Mouse (Mus musculus) stomach, postnatal 0 days (tissue): ENCODE data around the gene Lrp6. TPM values are rescaled to one million over a fixed set of nuclear protein-coding genes. Genes with fewer than 3 reads are reported as not detected.

Source experiments
- ATAC-seq: fragments of 200-750 bp; cut with Nextera tagmentation; 2 replicates; pipeline ENCODE4 v1.8.0; 2017; ENCODE audit not compliant: low FRiP score, low TSS enrichment
- DNase-seq: peaks from one replicate; pipeline ENCODE4 v3.0.0-alpha.2; 2016; ENCODE audit warnings: low spot score
- H3K27ac ChIP-seq: fragments of 300-500 bp; sonication (generic); replicated peaks from 2 replicates; pipeline ENCODE4 v1.5.1; 2014; ENCODE audit warnings: mild to moderate bottlenecking, control low read depth
- H3K27me3 ChIP-seq: fragments of 300-500 bp; sonication (generic); 2 replicates; pipeline ENCODE4 v1.6.1; 2014; ENCODE audit warnings: low read length; ENCODE audit not compliant: control insufficient read depth, insufficient read depth
- H3K36me3 ChIP-seq: fragments of 300-500 bp; sonication (generic); 2 replicates; pipeline ENCODE4 v1.6.1; 2014; ENCODE audit warnings: low read length, mixed read lengths; ENCODE audit not compliant: control insufficient read depth, insufficient read depth
- H3K4me1 ChIP-seq: fragments of 300-500 bp; sonication (generic); replicated peaks from 2 replicates; pipeline ENCODE4 v1.6.1; 2014; ENCODE audit warnings: antibody characterized with exemption; ENCODE audit not compliant: control insufficient read depth, insufficient read depth
- H3K4me2 ChIP-seq: fragments of 300-500 bp; sonication (generic); replicated peaks from 2 replicates; pipeline ENCODE4 v1.6.1; 2014; ENCODE audit warnings: low read depth, mild to moderate bottlenecking, control low read depth, moderate library complexity
- H3K4me3 ChIP-seq: fragments of 300-500 bp; sonication (generic); 2 replicates; pipeline ENCODE4 v1.5.1; 2014; ENCODE audit warnings: low read depth, low read length, control low read depth
- H3K9ac ChIP-seq: fragments of 300-500 bp; sonication (generic); 2 replicates; pipeline ENCODE4 v1.6.1; 2014; ENCODE audit warnings: mild to moderate bottlenecking, low read length, control low read depth, mixed read lengths
- H3K9me3 ChIP-seq: fragments of 300-500 bp; sonication (generic); 2 replicates; pipeline ENCODE4 v1.6.1; 2016; ENCODE audit warnings: low read length; ENCODE audit not compliant: control insufficient read depth
- CTCF ChIP-seq: IDR thresholded peaks from 2 replicates; pipeline ENCODE4 v1.5.1; 2016; ENCODE audit warnings: antibody characterized with exemption, low read depth, mild to moderate bottlenecking, moderate library complexity
- EP300 ChIP-seq: optimal IDR thresholded peaks from 2 replicates; pipeline ENCODE3; 2016; ENCODE audit warnings: antibody characterized with exemption
- WGBS: fragments of 180-500 bp; shearing (Covaris S2); extraction: QIAGEN DNeasy Blood & Tissue Kit; methylation state at CpG from one replicate; pipeline ENCODE4 v1.1.7; 2014; 5-methylcytosine and 5-hydroxymethylcytosine counted together
- polyA plus RNA-seq: library from polyadenylated mRNA; unstranded; fragments of >200 nt; fragmentation: Nextera tagmentation; extraction: Ambion mirVana; gene quantifications from 2 replicates; pipeline ENCODE4 v1.2.1, GENCODE M21; 2015

The Lrp6 gene
- polyA plus RNA-seq, result 12.1 and 12.7 TPM in 2 replicates

DNA sequence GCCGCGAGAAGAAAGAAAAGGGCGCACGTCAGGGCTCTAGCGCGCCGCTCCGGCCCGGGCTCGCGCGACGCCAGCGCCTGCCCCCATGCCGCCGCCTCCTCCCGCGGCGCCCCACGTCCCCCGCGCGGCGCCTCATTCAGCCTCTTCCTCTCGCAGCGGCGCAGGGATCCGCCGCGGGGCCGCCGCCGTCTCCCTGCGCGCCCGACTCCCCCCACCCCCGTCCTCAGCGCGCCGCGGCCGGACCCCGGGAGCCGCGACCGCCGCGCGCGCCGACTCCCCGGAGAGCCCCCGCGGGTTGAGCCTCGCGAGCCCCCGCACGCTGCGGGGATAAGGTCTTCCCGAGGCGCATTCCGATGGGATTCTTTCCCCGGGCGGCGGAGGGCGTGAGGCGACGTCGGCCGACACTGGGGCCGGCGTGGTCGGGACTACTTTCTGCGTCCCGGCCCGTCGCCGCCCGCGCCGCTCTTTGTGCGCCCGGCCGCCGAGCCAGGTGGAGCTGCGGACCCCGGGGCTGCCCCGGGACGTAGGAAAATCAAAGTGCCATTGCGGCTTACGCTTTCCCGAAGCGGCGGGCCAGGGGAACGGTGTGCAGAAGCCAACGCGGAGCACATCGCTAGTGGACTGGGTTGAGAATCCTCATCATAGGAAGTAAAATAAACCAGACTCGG is at the start of gene Lrp6:
Lrp6 (minus strand) TSS at position 148 of the 668 bp plus-strand sequence.
- under 1% methylated on average over 89 of the region's 99 CpGs for WGBS
- TF ChIP-seq CTCF (peak; percentile 9; the same call in 1 of the 2 replicates), EP300 (peak; percentile 25)
- DNase-seq, result peak; percentile 89

DNA sequence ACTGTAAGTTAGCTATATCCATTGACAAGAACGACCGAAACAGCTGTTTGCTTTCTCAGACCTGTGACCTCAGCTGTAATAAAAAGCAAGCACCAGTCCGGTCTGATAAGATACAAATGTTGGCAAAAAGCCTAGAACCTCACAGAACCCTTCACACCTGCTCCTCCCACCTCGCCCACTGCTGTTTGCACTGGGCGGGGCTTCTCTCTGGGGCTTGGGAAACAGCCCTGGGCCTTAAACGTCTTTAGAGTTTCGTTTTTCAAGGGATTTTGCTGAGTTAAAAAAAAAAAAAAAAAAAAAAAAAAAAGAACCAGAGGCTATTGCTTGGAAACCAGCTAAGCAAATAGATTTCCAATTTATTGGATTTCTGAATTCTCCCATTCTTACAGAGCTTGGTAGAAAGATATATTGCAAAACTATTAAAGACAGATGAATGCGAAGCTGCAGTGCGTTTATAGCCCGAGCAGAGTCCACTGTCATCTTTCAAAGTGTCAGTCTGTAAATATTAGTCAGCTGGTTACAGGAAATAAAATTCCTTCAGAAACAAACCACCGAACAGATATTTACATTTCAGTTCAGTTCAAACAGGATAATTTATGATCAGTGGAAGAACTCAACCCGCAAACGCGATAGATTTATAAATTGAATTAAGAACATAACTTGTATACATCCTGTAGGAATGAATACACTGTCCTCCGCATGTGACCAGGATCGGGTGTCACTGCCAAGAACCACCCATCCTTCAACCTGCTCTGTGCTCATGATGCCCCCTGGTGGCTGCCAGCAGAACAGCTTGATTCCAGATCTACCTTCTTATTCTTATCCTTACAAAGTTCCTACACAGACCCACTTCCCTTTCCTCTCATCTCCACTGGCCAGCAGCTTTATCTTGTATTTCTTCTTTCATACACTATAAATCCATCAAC is 48.2 kb upstream of the Lrp6 start:
- H3K27me3 ChIP-seq, result no peaks in the 10 kb centered on the region
- peak; percentile 89 for DNase-seq
- WGBS, result 5% methylated on average over 16 of the region's 16 CpGs
- no peaks in the 10 kb centered on the region for H3K36me3 ChIP-seq
- peak overlapping the region; percentile 45 for H3K4me2 ChIP-seq
- H3K9me3 ChIP-seq, result no peaks in the 10 kb centered on the region
- ATAC-seq, result peak; percentile 85
- H3K9ac ChIP-seq, result no peak overlapping the region
- TF ChIP-seq CTCF (peak; percentile 98), EP300 (no peak)
- H3K27ac ChIP-seq, result peak overlapping the region; percentile 35
- H3K4me1 ChIP-seq, result no peaks in the 10 kb centered on the region
- H3K4me3 ChIP-seq, result peak overlapping the region; percentile 24; the same call in 1 of the 2 replicates

More for the DNA sequence above, at the start of gene Lrp6:
- peak; percentile 96 for ATAC-seq
- Histone ChIP-seq H3K27ac (peak within 1 kb of the TSS; percentile 99), H3K4me1 (no peaks in the 10 kb centered on the region; the same call in 1 of the 2 replicates), H3K36me3 (no peaks in the 10 kb centered on the region), H3K9ac (peak within 1 kb of the TSS; percentile 97), H3K27me3 (no peaks in the 10 kb centered on the region), H3K9me3 (no peaks in the 10 kb centered on the region), H3K4me3 (peak within 1 kb of the TSS; percentile 96), H3K4me2 (peak within 1 kb of the TSS; percentile 79)

DNA sequence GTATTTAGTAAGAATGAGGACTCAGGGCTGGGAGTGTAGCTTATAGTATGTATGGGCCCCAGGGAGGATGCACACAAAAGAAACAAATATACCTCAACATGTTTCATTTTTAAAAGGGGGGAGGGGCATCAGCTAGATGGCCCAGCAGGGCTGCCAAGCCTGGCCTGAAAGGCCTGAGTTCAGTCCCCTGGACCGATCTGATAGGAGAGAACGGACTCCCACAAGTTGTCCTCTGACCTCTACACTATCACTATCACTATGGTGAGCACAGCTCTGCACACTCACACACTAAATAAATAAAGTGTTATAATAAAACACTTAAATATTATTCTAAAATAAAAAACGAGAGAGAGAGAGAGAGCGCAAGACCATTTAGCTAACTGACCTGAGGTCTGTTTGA is 47.6 kb upstream of the Lrp6 start:
- peak; percentile 58 for ATAC-seq
- H3K27ac ChIP-seq, result no peak overlapping the region; the same call in 1 of the 2 replicates
- DNase-seq, result no peak
- no peaks in the 10 kb centered on the region for H3K27me3 ChIP-seq
- no peak overlapping the region; the same call in 1 of the 2 replicates for H3K4me2 ChIP-seq
- no peak overlapping the region for H3K9ac ChIP-seq
- H3K4me3 ChIP-seq, result no peak overlapping the region
- TF ChIP-seq CTCF (no peak), EP300 (no peak)
- H3K36me3 ChIP-seq, result no peaks in the 10 kb centered on the region
- WGBS, result 29% methylated on average over 4 of the region's 4 CpGs
- H3K4me1 ChIP-seq, result no peaks in the 10 kb centered on the region
- H3K9me3 ChIP-seq, result no peaks in the 10 kb centered on the region

DNA sequence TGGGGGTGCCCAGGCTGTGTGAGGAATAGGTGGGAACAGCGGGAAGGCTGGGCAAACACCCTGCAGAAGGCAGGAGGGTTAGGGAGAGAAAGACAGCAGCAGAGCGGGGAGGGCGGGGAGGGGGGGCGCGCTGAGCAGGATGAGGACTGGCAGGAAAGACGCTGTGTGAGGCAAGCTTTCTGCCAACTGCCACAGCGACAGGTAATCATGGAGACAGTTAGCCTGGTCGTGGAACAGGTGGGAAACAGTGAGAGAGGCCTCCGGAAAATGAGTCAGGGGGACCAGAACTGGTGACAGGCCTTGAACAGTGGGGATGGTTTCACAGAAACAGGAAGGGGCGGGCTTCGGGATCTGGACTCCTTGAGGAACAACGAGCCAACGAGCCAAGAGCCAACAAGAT is 45.1 kb upstream of the Lrp6 start:
- Histone ChIP-seq H3K9me3 (no peaks in the 10 kb centered on the region), H3K4me1 (no peaks in the 10 kb centered on the region), H3K4me2 (no peak overlapping the region), H3K36me3 (no peaks in the 10 kb centered on the region), H3K9ac (no peak overlapping the region), H3K4me3 (no peak overlapping the region), H3K27me3 (no peaks in the 10 kb centered on the region), H3K27ac (0 out of 2 replicates have a peak overlapping the region, but pooled peaks have one; percentile 13)
- no peak for ATAC-seq
- 53% methylated on average over 13 of the region's 13 CpGs for WGBS
- DNase-seq, result peak; percentile 45
- no peak for TF ChIP-seq CTCF
- no peak for TF ChIP-seq EP300

DNA sequence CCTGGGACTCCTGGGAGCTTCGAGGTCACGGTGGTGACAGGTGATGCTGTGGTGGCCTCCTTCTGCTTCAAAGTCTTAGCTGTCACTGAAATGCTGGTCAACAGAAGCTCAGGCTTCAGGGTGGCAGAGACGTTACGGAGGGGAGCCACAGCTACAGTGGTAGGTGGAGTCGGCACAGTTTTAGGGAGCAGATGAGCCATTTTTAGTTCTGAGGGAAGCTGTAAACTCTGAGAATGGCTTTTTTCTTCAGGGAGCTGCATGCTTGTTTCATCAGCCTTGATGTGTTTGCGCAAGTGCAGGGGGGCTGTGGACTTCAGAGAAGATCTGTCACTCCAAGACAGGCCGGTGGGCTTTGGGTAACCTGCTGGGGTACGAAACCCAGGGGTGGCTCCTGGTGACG is 43.6 kb upstream of the Lrp6 start:
- DNase-seq (no peak), ATAC-seq (no peak)
- H3K9ac ChIP-seq, result no peak overlapping the region
- TF ChIP-seq EP300 (no peak), CTCF (no peak)
- H3K9me3 ChIP-seq, result no peaks in the 10 kb centered on the region
- no peaks in the 10 kb centered on the region for H3K4me1 ChIP-seq
- H3K27me3 ChIP-seq, result no peaks in the 10 kb centered on the region
- 88% methylated on average over 9 of the region's 9 CpGs for WGBS
- no peak overlapping the region for H3K4me3 ChIP-seq
- H3K4me2 ChIP-seq, result no peak overlapping the region
- H3K27ac ChIP-seq, result no peak overlapping the region
- no peaks in the 10 kb centered on the region for H3K36me3 ChIP-seq
